Mouse (Mus musculus) activated CD4-positive, CD25-positive, alpha-beta regulatory T cell, adult 4 months (primary cell): ENCODE results near the gene Vars2. TPM values are rescaled to one million over a fixed set of nuclear protein-coding genes. Genes with fewer than 3 reads are reported as not detected.

Experiments
- ATAC-seq: one replicate; pipeline ENCODE4 v1.8.0; 2017
- polyA plus RNA-seq, 2 experiments: library from polyadenylated mRNA; unstranded; fragments of 100-300 nt; shearing (Covaris generic); gene quantifications; one replicate each; pipeline ENCODE4 v1.2.1; 2017

The Vars2 gene
- polyA plus RNA-seq, 2 experiments from 2014 or later: 9.3 to 11.8 TPM

GRCm38 (mm10) chr17:35626537-35626936 lies 40.9 kb downstream of the Vars2 start, which contains the start of gene Gm9573:
Gene Gm9573, minus strand, starts transcription at chr17:35626637.
- no peak for ATAC-seq

- ATAC-seq: no peak
Observed at GRCm38 (mm10) chr17:35617127-35617526, 50.3 kb downstream of the Vars2 start.

Other genes with a start within 250 kb of the Vars2 start
- gene H2-Q6, start 242.7 kb downstream of the Vars2 start, polyA plus RNA-seq: 100 to 1,000 TPM; 450 to 531 TPM
- 1,000 to 10,000 TPM; 1,012 to 1,237 TPM for gene H2-Q7, start 228.4 kb downstream of the Vars2 start, polyA plus RNA-seq
- gene H2-Q10, start 197.5 kb downstream of the Vars2 start, polyA plus RNA-seq: 10 to 100 TPM in 1 of 2 experiments, 1 to 10 TPM in 1; 7.3 to 20.1 TPM
- under 1 TPM in 1 of 2 experiments, not detected in 1; 0.36 TPM for gene Pou5f1, start 161.6 kb downstream of the Vars2 start, polyA plus RNA-seq
- 10 to 100 TPM; 29.2 to 36.6 TPM for gene Tcf19, start 150.8 kb downstream of the Vars2 start, polyA plus RNA-seq
- 1 to 10 TPM; 3.7 to 5.0 TPM for gene Cchcr1, start 150.5 kb downstream of the Vars2 start, polyA plus RNA-seq
- not detected for gene Psors1c2, start 134.4 kb downstream of the Vars2 start, polyA plus RNA-seq
- gene Cdsn, start 115.5 kb downstream of the Vars2 start, polyA plus RNA-seq: not detected
- gene 2300002M23Rik, start 100.1 kb downstream of the Vars2 start, polyA plus RNA-seq: not detected
- not detected for gene Sfta2, start 66.0 kb downstream of the Vars2 start, polyA plus RNA-seq
- not detected for gene Gm9573, start 41.0 kb downstream of the Vars2 start, polyA plus RNA-seq
- under 1 TPM in 1 of 2 experiments, not detected in 1; 0.36 TPM for gene Mucl3, start 23.9 kb downstream of the Vars2 start, polyA plus RNA-seq
- gene Gtf2h4, start 6.1 kb upstream of the Vars2 start, polyA plus RNA-seq: 10 to 100 TPM; 11.5 to 30.4 TPM
- gene Ddr1, start 37.0 kb upstream of the Vars2 start, polyA plus RNA-seq: under 1 TPM; 0.66 to 0.71 TPM
- under 1 TPM; 0.60 TPM for gene Ier3, start 154.1 kb upstream of the Vars2 start, polyA plus RNA-seq
- gene Flot1, start 155.6 kb upstream of the Vars2 start, polyA plus RNA-seq: 10 to 100 TPM; 19.9 to 22.9 TPM
- 100 to 1,000 TPM; 410 to 652 TPM for gene Tubb5, start 170.7 kb upstream of the Vars2 start, polyA plus RNA-seq
- 1 to 10 TPM; 4.1 to 6.4 TPM for gene Mdc1, start 173.9 kb upstream of the Vars2 start, polyA plus RNA-seq
- gene Nrm, start 193.7 kb upstream of the Vars2 start, polyA plus RNA-seq: 10 to 100 TPM; 38.4 to 44.7 TPM
- gene Ppp1r18, start 198.0 kb upstream of the Vars2 start, polyA plus RNA-seq: 100 to 1,000 TPM; 228 to 247 TPM
- gene Dhx16, start 212.2 kb upstream of the Vars2 start, polyA plus RNA-seq: 10 to 100 TPM; 19.6 to 26.9 TPM
- gene 2310061I04Rik, start 229.8 kb upstream of the Vars2 start, polyA plus RNA-seq: 10 to 100 TPM; 12.4 to 17.5 TPM
- gene Atat1, start 242.5 kb upstream of the Vars2 start, polyA plus RNA-seq: 10 to 100 TPM; 11.7 to 14.3 TPM
- gene Mrps18b, start 248.8 kb upstream of the Vars2 start, polyA plus RNA-seq: 10 to 100 TPM; 42.2 to 50.9 TPM
- 10 to 100 TPM; 42.0 to 57.4 TPM for gene Ppp1r10, start 248.8 kb upstream of the Vars2 start, polyA plus RNA-seq